21 mouse cellular contexts compared by ENCODE assay signal in the genomic region with DNA sequence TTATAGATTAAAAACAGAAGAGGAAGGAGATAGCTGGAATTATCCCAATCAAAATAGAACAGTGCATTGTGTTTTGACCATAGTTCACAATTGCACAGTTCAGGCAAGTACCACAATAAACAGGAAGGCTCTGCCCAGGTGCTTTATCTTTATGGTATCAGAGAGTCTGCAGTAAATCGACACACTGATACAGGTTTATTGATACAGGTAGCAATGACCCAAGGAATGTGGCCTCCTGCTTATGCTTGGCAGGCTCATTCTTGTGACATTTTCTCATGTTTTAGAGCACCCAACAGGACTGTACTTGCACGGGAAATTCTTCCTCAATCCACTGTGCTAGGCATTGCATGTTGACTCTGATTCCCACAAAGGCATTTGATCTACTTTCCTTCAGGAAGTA.
DNase-seq lines count a peak whose midpoint lies in the region; ATAC-seq and TF ChIP-seq lines count a peak whose summit lies in the region.
"Had no signal": no experiment of that assay in that cellular context is flagged by ENCODE, and none has a peak within 500 bp of the region (broad histone marks: within the 10 kb centered on the region; RNA-seq: fewer than 3 reads in every experiment).

No protein-coding gene starts in this region.

- H3K36me3 ChIP-seq in intestine, embryonic 16.5 days (ENCODE audit: control insufficient read depth, insufficient read depth, low read length): no peaks in the 10 kb centered on the region
- H3K36me3 ChIP-seq: forebrain, embryonic 10.5 days; heart, embryonic 12.5 days; heart, embryonic 15.5 days; hindbrain, embryonic 12.5 days had no signal

- no peaks in the 10 kb centered on the region for H3K27me3 ChIP-seq in intestine, embryonic 16.5 days (replicated peaks; ENCODE audit: control insufficient read depth, insufficient read depth, low read length)
- H3K27me3 ChIP-seq: forebrain, embryonic 13.5 days; heart, embryonic 12.5 days; heart, embryonic 15.5 days; hindbrain, embryonic 12.5 days had no signal

- peak; percentile 89 for ATAC-seq in intestine, embryonic 16.5 days
- ATAC-seq: forebrain, embryonic 13.5 days; forebrain, postnatal 0 days; hindbrain, postnatal 0 days had no signal

- no peak overlapping the region for H3K4me3 ChIP-seq in gastrocnemius, adult 2 months
- no peak overlapping the region for H3K4me3 ChIP-seq in intestine, embryonic 16.5 days (ENCODE audit: low read length)
- H3K4me3 ChIP-seq: forebrain, embryonic 10.5 days; forebrain, embryonic 13.5 days; heart, embryonic 12.5 days; heart, embryonic 15.5 days; hindbrain, embryonic 12.5 days had no signal

- no peak for DNase-seq in gastrocnemius, adult 2 months
- no peak for DNase-seq in gastrocnemius, postnatal 14 days
- DNase-seq in urinary bladder, postnatal 14 days (ENCODE audit: low spot score): peak; percentile 14
- no peak for DNase-seq in urinary bladder, postnatal 10 days (ENCODE audit: low spot score)
- DNase-seq in right cerebral cortex, postnatal 10 days (ENCODE audit: low spot score in 2 of 2): no peak
- DNase-seq: adrenal gland, adult 8-10 months; adrenal gland, postnatal 25 days; cerebellum, adult 18-20 months; cerebellum, adult 9-10 months; cerebellum, postnatal 14 days; forebrain, postnatal 0 days; gastrocnemius, postnatal 36 days; heart, postnatal 10 days; kidney, adult 18-20 months had no signal

- TF ChIP-seq CTCF in gastrocnemius, adult 2 months (IDR thresholded peaks at IDR 0.05): no peak

- no peak overlapping the region for H3K9ac ChIP-seq in intestine, embryonic 16.5 days (ENCODE audit: low read depth, low read length)
- H3K9ac ChIP-seq: forebrain, embryonic 13.5 days; forebrain, postnatal 0 days; heart, embryonic 12.5 days; heart, embryonic 15.5 days; hindbrain, embryonic 12.5 days had no signal

- H3K9me3 ChIP-seq in intestine, embryonic 16.5 days (ENCODE audit: control insufficient read depth, low read length): no peaks in the 10 kb centered on the region
- H3K9me3 ChIP-seq: forebrain, embryonic 10.5 days; forebrain, embryonic 13.5 days; heart, embryonic 12.5 days; heart, embryonic 15.5 days; hindbrain, embryonic 12.5 days had no signal

- no peaks in the 10 kb centered on the region for H3K4me1 ChIP-seq in intestine, embryonic 16.5 days (ENCODE audit: control insufficient read depth, insufficient read depth, low read length)
- H3K4me1 ChIP-seq: forebrain, embryonic 10.5 days; forebrain, embryonic 13.5 days; heart, embryonic 12.5 days; heart, embryonic 15.5 days; hindbrain, embryonic 12.5 days had no signal

- WGBS in intestine, embryonic 16.5 days: 51% methylated on average over 2 of the region's 2 CpGs

- intact Hi-C loops in gastrocnemius, adult 2 months (cut with DNase I): no loop called here
- intact Hi-C loops in gastrocnemius, postnatal 14 days (cut with DNase I; ENCODE audit: low total_unique reads): no loop called here

- H3K27ac ChIP-seq in gastrocnemius, adult 2 months: peak overlapping the region; percentile 40
- no peak overlapping the region for H3K27ac ChIP-seq in intestine, embryonic 16.5 days (ENCODE audit: low read length)
- H3K27ac ChIP-seq: forebrain, embryonic 10.5 days; forebrain, embryonic 13.5 days; heart, embryonic 15.5 days; hindbrain, embryonic 12.5 days; hindbrain, postnatal 0 days had no signal

- no peak overlapping the region for H3K4me2 ChIP-seq in intestine, embryonic 16.5 days (ENCODE audit: low read depth, low read length)
- H3K4me2 ChIP-seq: forebrain, embryonic 13.5 days; heart, embryonic 12.5 days; heart, embryonic 15.5 days; hindbrain, embryonic 12.5 days had no signal
